Mouse (Mus musculus): Measurements from ENCODE around the gene Gpc5.

- TF ChIP-seq TAL1 (IDR thresholded peaks at IDR 0.05; ENCODE audit: low read length) (no peak), GATA1 (IDR thresholded peaks at IDR 0.05; ENCODE audit: low read length) (no peak)
Measured at GRCm38 (mm10) chr14:115236387-115236786, 144.4 kb downstream of the Gpc5 start.
